Mouse (Mus musculus) R1 (cell line): Measurements from ENCODE around the gene Cntn5.
A peak's percentile ranks its signal among the peaks of the same experiment; 100 is the strongest.

Experiments used
- DNase-seq: peaks from one replicate; pipeline ENCODE4 v3.0.0-alpha.2; 2018; ENCODE audit warnings: low read depth, low spot score

Gene Cntn5

DNA sequence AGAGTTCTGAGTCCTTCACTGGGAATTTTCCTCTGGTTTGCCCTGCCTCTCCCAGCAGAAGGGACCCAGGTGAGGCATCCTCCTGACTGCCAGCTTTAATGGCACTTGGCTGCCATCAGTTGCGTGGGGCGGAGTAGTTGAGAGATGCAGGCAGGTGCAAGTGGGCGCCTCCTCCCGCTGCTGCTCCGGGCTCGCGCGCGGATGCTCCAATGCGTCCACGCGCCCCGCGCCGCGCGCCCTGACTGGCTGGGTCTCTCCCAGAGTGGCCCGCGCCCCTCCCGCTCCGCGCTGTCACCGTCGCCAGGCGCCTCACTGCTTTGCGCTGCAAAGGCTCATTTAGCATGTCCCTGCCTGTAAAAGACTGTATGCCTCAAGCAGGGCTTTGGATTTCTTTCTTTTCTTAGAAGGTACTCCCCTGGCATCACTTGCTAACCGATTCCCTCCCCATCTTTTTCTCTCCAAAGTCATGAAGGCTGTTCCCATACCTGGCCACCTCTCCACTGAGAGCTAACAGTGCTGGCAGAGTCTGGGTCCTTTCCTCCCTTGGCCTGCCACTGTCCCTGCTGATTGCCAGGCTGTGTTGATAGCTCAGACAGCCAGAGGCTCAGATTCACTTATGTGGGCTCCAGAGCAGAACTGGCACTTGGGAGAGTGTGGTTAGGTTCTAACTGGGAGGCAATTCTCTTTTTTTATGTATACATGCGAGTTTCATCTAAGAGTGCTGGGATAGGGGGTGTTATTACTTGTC, at the start of gene Cntn5:
Cntn5 (minus strand) TSS at position 160 of the 748 bp plus-strand sequence.
- DNase-seq = peak; percentile 32

DNA sequence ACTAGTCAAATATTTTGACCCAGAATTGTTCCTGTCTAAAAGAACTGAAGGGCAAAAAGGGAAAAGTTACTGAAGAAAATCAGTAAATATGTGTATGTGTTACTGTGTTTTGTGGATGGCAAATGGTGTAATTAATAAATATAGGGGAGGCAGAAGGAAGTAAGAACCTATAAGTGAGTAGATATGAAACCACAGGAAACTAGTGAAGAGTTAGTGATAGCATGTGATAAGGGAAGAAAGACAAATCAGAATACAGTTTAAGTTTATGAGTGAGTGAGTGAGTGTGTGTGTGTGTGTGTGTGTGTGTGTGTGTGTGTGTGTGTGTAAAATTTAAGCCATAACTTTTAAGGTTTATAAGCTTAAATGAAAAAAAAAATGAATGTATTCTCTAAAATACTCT, 45.9 kb upstream of the Cntn5 start:
- no peak for DNase-seq

DNA sequence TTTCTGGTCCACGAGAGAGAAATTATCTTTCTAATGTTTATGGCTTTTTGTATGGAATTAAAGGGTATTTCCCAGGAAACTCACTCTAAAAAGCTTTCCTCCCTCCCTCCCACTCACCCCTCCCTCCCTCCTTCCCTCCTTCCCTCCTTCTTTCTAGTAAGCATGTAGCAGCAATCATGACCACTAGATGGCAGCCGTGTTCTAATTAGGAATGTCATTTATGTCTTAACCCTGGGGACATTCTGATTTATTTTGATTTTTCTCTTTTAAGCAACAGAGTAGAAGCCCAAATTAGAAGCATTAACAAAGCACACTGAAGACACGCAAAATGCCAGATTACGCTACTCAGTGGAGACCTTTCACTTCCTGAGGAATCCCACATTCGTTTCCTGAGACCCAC, 5.0 kb upstream of the Cntn5 start:
- DNase-seq = peak; percentile 76

DNA sequence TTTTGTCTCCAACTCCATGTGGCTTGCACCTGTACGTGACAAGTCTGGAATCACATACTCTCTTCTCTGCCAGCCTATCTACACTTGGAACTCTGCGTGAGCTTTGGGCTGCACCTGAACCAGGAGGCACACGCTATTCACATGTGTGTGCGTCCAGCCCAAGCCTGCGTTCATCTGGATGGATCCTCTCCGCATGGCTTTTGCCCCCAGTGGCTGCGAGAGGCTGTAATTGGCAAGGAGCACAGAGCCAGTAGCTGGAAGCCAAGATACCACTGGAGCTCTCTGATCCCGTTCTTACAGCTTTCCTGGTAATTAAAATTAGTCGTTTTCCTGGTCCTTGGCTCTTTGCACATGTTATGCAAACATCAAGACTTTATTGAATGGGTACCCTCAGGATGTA, 1.1 kb upstream of the Cntn5 start:
- DNase-seq = peak; percentile 13

DNA sequence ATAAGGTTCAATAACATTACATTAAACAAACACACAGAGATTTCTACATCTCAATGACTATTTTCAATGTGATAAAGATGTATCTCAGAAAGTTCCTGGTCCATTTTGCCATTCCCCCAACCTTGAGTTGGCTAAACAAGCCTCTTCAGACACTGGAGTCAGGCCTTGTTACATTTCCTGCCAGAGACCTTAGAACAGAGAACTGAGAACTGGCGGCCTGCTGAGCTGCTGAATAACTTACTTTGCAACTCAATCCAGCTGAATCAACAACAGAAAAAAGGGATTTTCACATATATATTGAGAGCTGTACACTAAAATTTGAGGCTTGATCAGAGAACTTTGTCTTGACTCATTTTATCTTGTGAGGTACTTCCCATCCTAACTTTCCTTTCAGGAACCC, 24.8 kb downstream of the Cntn5 start:
- DNase-seq = peak; percentile 90

DNA sequence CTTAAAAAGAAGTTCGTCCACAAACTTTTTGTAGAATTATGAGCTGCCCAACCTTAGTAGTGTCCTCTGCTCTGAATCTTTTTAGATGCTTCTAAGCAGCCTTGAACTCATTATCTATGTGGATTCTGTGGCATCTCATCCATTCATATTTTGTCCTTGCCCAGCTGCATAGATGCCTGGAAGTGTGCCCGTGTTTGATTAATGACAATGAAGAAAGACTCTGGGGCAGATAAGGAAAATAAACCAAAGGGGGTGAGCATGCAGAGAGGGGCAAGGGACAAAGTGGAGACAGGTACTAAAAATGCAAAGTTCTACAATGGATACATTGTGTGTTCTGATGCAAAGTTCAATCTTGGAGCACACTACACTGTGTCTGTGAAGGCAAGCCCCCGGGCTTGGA, 30.7 kb downstream of the Cntn5 start:
- no peak for DNase-seq

DNA sequence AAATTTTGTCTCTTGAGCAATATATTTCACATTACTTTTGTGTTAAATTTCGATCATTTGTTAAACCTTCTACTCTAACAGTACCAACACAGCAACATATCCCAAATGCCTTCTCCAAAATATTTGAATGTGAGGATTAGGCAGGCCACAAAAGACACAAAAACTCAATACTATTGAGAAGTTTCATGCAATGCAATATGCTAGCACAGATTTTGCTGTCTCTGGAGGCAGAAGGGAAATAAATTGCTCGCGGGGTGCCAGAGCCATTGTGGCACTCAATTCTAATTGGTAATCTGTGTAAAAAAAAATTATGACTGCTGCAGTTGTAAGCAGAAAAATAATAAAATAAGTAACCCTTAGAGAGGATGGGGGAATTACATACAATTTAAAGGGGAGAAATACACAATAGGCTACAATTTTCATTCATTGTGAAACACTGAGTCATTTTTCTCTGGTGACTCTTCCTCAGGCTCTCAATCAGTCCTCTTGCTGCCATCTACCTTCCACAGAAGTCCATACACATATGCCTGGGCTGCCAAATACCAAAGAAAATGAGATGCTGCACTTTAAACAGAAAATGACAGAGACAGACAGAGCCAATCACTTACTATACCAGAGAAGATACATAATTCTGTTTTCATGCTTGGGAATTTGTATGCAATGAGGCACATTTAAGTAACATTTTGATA, 48.2 kb downstream of the Cntn5 start:
- no peak for DNase-seq

DNA sequence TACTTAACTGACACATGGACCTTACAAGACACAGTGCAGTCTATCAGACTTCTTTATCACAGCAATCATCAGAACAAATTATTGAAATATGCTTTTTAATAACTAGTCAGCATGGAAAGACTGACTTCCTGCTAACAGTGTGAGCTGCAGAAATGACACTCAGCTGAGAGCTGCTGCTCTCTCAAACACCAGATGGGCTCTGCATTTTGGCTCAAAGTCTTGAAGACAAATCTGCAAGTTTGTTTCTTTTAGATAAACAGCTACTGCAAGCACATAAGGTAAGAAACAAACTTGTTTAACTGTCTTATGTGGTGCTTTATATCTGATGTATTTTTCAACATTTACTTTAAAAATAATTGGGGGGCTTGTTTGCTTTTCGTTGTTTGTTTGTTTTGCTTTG, 87.9 kb downstream of the Cntn5 start:
- no peak for DNase-seq

DNA sequence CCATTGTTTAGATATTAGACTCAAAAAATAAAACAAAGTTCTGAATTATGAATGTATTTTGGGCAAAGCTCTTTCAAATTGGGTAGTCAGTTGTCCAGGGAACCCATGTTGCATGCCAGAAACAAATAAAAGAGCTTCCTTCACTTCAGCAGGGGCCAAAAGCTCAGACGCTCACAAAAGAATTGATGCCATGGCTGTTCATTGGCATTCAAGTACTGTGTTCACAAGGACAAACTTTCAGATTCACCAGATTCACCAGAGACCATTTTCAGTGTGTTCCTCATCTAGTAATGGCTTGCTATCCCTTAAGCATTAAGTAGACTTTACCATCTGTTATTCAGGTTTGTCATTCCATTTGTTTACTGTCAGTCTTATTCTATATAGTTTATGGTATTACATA, 107.4 kb downstream of the Cntn5 start:
- no peak for DNase-seq

DNA sequence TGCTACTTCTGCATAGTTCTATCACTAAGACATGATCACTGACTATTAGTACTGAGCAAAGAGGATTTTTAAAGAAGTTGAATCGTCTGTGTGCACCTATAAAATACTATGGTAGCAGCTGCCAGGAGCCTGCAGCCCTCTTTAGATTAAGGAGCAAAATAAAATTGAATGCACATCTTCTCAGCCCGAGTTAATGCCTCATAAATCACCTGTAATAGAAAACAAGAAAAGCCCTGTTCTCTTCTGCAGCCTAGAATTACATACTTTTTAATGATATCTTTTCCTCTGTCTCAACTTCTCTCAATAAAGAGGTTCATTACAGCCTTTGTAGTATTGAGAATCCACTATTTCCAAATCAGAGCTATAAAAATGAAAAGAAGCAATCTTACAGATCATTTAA, 109.5 kb downstream of the Cntn5 start:
- no peak for DNase-seq

DNA sequence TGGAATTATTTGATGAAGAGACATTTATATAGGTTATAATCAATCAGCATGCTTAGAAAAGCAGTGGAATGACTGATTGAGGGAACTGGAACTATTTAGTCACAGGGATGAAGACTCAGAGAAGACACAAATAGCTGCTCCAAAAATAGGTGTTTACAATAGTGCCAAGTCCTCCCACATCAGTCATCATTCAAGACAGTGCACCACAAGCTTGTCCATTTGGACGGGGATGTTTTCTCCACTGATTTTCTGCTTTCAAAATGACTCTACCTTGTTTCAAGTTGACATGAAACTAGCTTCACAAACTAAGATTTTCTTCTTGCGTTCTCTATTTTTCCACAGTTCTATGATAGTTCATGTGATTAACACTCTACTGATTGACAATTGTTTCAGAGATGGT, 172.7 kb downstream of the Cntn5 start:
- DNase-seq = no peak

DNA sequence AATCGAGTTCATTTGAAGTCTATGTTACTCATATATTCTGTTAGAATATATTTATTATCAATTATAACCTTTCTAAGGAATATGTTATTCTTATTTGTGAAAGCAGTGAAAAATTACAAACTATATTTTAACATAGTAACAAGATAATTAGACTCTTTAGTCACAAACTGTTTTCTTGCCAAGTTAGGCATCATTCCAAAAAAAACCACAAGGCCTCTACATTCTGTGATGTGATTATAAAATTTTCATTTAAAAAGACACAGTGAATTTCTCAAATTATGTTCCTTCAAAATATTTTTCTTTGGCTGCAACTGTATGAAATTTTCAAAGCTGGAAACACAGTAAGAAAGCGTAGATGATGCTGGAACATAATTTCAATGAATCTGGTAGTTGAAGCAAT, 180.4 kb downstream of the Cntn5 start:
- no peak for DNase-seq

DNA sequence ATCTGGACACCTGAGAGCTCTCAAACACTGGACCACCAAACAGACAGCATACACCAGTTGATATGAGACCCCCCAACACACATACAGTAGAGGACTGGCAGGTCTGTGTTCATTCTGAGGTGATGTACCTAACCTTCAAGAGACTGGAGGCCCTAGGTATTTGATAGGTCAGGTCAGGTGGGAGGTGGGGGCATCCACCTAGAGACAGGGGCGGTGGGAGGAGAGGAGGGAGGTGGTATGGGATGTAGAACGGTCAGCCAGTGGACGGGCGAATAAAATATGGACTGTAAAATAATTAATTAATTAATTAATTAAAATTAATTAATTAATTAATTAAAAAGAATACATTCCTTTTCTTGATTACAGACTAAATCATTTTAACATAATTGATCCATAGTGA, 182.5 kb downstream of the Cntn5 start:
- no peak for DNase-seq

DNA sequence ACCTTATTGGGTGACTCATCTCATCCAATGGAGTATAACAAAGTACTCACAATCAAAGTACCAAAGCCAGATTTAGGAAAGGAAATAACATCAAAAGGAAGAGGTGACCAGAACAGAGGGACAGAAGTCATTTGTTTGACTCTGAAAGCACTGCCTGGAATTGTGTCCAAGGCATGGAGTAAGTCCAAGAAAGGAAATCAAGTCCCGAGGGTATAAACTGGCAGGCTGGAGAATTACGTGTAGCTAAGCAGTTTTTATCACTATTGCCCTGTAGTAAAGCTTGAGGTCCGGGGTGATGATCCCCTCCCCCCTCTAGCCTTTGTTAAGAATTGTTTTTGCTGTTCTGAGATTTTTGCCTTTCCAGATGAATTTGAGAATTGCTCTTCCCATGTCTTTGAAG, 185.6 kb downstream of the Cntn5 start:
- no peak for DNase-seq

DNA sequence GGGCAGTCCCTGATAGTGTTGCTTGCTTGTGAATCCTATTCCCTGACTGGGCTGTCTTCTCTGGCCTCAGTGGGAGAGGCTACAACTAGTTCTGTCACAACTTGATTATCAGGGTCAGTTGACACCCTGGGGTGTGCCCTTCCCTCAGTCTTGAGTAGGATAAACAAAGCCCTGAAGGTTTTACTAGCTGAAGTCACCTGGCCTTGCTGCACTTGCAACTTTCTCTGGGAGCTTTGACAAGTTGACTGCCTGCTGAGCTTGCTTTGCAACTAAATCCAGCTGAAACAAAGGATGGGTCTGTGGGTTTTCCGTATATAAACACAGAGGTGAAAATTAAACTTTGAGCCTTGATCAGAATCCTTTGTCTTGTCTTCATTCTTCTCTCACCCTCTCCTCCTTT, 190.9 kb downstream of the Cntn5 start:
- DNase-seq = peak; percentile 66

DNA sequence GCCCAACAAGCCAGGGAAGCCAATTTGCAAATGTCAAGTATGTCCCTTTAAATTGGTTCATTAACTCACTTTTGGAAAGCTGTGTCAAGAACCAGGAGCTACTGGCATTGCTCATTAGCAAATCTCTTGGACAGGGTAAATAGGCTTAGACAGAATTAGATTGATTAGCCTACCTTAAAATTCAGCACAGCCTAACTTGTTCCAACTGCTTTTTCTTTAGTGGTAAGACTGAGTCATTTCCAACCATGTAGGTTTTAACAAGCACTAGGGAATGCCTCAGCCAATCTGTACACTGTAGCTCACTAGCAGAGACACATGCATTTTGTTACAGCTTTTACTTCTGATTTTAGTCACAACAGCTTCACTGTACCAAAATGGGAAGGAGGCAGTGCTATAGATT, 222.9 kb downstream of the Cntn5 start:
- no peak for DNase-seq

DNA sequence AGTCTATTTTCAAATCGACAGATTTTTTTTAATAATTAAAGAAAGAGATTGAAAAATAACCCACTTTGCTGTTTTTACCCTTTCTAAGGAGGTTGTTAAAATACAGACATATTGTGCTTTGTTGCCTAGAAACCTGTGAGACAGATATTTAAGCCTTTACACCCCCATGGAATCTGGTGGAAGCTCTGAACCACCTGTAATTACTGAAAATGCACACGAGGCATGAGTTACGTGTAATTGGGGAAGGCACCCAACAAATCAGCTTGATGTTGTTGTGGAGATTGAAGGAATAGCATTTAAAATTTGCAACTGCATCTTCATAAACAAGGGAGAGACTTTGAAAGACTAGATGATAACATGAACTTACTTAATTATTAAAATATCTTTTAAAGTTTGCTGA, 223.4 kb downstream of the Cntn5 start:
- DNase-seq = no peak

DNA sequence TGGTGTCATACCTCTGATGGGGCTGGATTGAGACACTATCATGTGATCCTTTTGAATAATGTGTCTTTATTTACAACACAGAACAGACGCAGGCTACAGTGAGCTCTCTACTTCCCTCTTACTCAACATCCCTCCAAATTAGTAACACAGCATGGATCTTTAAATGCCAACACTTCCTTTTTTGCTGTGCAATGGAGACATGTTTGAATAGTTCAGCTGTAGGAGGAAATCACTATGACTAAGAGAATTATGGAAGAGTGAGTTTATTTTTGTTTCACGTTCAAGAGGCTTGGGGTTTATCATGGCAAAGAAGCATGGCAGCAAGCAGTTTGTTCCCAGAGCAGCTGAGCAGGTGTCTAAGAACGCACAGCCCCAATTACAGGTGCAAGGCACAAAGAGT, 235.9 kb downstream of the Cntn5 start:
- DNase-seq = no peak

DNA sequence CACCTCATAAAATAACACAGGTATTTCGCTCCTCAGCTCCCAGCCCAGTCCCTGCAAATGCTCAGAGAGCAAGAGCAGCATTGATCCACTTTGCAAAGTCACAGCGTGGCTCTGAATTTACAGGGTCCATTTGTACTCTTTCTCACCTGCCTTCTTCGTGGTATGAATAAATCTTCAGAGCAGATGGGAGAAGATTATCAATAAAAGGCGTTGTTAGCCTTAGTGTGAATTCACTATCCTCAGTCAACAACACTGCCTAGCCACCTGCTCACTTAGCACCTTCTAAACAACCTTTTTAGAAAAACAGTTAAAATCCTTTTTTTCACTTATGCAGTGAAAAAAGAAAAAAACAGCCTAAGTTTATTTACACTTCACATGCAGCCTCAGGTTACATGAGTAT, 237.1 kb downstream of the Cntn5 start:
- DNase-seq = no peak

DNA sequence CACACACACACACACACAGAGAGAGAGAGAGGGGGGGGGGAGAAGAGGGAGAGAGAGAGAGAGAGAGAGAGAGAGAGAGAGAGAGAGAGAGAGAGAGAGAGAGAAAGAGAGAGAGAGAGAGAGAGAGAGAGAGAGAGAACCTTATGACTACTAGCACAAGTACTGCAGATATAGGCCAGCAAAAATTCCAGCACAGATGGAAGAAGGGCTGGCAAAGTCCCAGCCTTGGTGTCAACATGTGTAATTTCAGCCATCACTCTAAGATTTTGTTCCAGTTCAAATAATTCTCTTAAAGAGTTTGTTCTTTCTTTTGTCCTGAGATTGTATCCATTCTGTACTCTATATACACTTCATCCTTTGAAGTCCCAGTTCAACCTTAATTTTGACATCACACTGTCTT, 238.8 kb downstream of the Cntn5 start:
- DNase-seq = no peak

DNA sequence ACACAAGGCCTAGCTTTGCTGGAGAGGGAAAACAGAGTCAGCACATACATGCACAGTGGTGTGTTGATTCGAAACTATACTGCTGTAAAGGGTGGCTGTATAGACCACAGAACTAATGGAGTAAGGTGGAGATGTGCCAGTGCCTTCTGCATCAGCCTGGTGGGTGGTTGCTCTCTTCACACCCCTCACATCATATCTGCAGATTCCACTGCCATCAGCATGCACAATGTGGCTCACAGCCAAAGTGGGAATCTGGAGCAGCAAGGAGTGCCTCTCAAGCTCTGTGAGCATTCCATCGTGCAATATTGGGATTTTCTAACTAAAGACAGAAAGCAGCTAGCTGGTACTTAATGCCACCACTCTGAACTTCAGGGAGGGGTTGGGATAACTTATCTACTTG, 241.5 kb downstream of the Cntn5 start:
- no peak for DNase-seq

DNA sequence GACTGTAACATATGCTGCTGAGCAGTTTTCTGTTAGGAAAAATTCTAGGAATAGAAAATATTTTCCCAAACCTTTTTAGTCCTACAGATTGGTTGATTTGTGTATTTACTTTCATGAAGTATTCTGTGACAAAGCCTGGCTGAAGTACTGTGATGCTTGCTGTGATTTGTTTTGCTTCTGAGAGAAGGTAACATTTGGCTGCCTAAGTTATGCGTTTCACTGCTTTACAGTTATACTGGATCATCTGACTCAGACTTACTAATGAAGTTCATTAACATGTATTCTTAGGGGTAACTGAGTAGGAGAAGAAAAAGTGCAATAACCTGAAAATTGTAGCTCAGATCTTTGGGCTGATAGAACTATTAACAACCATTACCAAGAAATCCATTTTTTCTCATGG, 245.1 kb downstream of the Cntn5 start:
- DNase-seq = no peak

DNA sequence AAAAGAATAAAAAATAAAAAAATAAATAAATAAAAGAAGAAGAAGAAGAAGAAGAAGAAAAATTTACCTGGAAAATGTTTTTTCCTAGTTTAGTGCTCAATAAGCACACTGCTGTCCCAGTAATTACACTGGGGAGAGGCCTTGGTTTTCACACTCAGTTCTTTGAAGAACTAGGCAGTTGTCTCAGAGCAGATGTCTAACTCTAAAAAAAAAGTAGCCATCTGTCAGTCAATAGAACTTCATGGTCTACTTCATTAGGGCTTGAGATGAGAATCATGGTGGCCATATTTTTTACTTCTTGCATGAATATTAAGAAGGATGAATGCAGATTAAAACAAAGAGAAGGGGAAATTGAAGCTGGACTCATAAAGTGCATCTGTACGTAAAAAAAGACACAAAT, 246.5 kb downstream of the Cntn5 start:
- DNase-seq = no peak
